Mouse (Mus musculus): ENCODE data around the gene Prdm11. TPM values are rescaled to one million over a fixed set of nuclear protein-coding genes. Genes with fewer than 3 reads are reported as not detected.
A peak's percentile ranks its signal among the peaks of the same experiment; 100 is the strongest.

Prdm11 gene
- total and polyA plus RNA-seq, 2 experiments from 2014 or later = 3.5 to 14.9 TPM

- 45% methylated on average over 6 of the region's 6 CpGs for WGBS
- Histone ChIP-seq H3K27me3 (ENCODE audit: insufficient read depth, low read length) (no peaks in the 10 kb centered on the region), H3K4me1 (ENCODE audit: insufficient read depth, low read length) (peaks cover 28% of the 10 kb centered on the region), H3K36me3 (ENCODE audit: insufficient read depth, low read length) (no peaks in the 10 kb centered on the region), H3K4me3 (ENCODE audit: low read length) (no peak overlapping the region), H3K9ac (replicated peaks; ENCODE audit: low read length) (no peak overlapping the region), H3K4me2 (ENCODE audit: low read depth, low read length) (no peak overlapping the region), H3K9me3 (ENCODE audit: low read length) (no peaks in the 10 kb centered on the region), H3K27ac (peak overlapping the region; percentile 42; the same call in 1 of the 2 replicates)
- DNase-seq (ENCODE audit: low spot score) (peak; percentile 75), ATAC-seq (peak; percentile 39)
- no peak for TF ChIP-seq CTCF (IDR thresholded peaks at IDR 0.05; ENCODE audit: low read depth)
These were observed 15.9 kb downstream of the Prdm11 start for GRCm38 (mm10) chr2:93030101-93030500.

- H3K27me3 ChIP-seq (ENCODE audit: insufficient read depth, low read length) = no peaks in the 10 kb centered on the region
- H3K4me3 ChIP-seq (ENCODE audit: low read length) = no peak overlapping the region
- WGBS = 26% methylated on average over 14 of the region's 14 CpGs
- H3K9ac ChIP-seq (replicated peaks; ENCODE audit: low read length) = no peak overlapping the region
- no peaks in the 10 kb centered on the region for H3K36me3 ChIP-seq (ENCODE audit: insufficient read depth, low read length)
- ATAC-seq (peak; percentile 28), DNase-seq (ENCODE audit: low spot score) (peak; percentile 54)
- H3K9me3 ChIP-seq (ENCODE audit: low read length) = no peaks in the 10 kb centered on the region
- 0 out of 2 replicates have a peak overlapping the region, but pooled peaks have one; percentile 8 for H3K4me2 ChIP-seq (ENCODE audit: low read depth, low read length)
- peak; percentile 36 for TF ChIP-seq CTCF (IDR thresholded peaks at IDR 0.05; ENCODE audit: low read depth)
- peak overlapping the region; percentile 51 for H3K27ac ChIP-seq
- H3K4me1 ChIP-seq (ENCODE audit: insufficient read depth, low read length) = peaks cover 28% of the 10 kb centered on the region
These were observed 16.5 kb downstream of the Prdm11 start for GRCm38 (mm10) chr2:93029267-93030060.

- H3K4me2 ChIP-seq (ENCODE audit: low read depth, low read length) = 0 out of 2 replicates have a peak overlapping the region, but pooled peaks have one; percentile 8
- ATAC-seq = no peak
- WGBS = 73% methylated on average over 6 of the region's 6 CpGs
These were observed 17.1 kb downstream of the Prdm11 start for GRCm38 (mm10) chr2:93028865-93029264.

DNA sequence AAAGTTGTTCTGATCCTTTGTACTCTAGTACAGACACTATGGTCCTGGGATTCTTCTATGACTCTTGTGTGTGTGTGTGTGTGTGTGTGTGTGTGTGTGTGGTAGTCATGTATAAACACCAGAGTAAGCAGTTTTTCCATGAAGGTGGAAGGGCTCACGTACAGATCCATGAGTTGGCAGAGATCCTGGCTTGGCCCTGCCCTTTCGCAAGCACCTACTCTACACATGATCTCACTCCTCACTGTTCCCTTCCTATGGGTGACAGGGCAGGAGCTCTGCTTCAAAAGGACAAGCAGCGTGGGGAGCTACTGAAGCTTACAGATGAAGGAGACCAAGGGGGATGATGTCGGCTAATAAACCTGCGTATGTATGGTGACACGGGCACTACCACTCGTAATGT lies 18.3 kb downstream of the Prdm11 start:
- ATAC-seq (no peak), DNase-seq (ENCODE audit: low spot score) (no peak)
- 88% methylated on average over 7 of the region's 7 CpGs for WGBS
- no peaks in the 10 kb centered on the region for H3K9me3 ChIP-seq (ENCODE audit: low read length)
- no peak overlapping the region for H3K9ac ChIP-seq (replicated peaks; ENCODE audit: low read length)
- no peak overlapping the region for H3K4me3 ChIP-seq (ENCODE audit: low read length)
- TF ChIP-seq CTCF (IDR thresholded peaks at IDR 0.05; ENCODE audit: low read depth) = no peak
- H3K27ac ChIP-seq = no peak overlapping the region
- no peak overlapping the region for H3K4me2 ChIP-seq (ENCODE audit: low read depth, low read length)
- peaks cover 20% of the 10 kb centered on the region for H3K4me1 ChIP-seq (ENCODE audit: insufficient read depth, low read length)
- H3K27me3 ChIP-seq (ENCODE audit: insufficient read depth, low read length) = no peaks in the 10 kb centered on the region
- H3K36me3 ChIP-seq (ENCODE audit: insufficient read depth, low read length) = no peaks in the 10 kb centered on the region

More at GRCm38 (mm10) chr2:93028865-93029264, 17.1 kb downstream of the Prdm11 start:
- DNase-seq (ENCODE audit: low spot score) = no peak
- H3K9ac ChIP-seq (replicated peaks; ENCODE audit: low read length) = no peak overlapping the region
- no peaks in the 10 kb centered on the region for H3K36me3 ChIP-seq (ENCODE audit: insufficient read depth, low read length)
- no peak overlapping the region for H3K4me3 ChIP-seq (ENCODE audit: low read length)
- H3K9me3 ChIP-seq (ENCODE audit: low read length) = no peaks in the 10 kb centered on the region
- H3K4me1 ChIP-seq (ENCODE audit: insufficient read depth, low read length) = peaks cover 28% of the 10 kb centered on the region
- H3K27ac ChIP-seq = peak overlapping the region; percentile 51
- peak; percentile 39 for TF ChIP-seq CTCF (IDR thresholded peaks at IDR 0.05; ENCODE audit: low read depth)
- H3K27me3 ChIP-seq (ENCODE audit: insufficient read depth, low read length) = no peaks in the 10 kb centered on the region

- no peaks in the 10 kb centered on the region for H3K9me3 ChIP-seq (ENCODE audit: low read length)
- no peak overlapping the region for H3K4me2 ChIP-seq (ENCODE audit: low read depth, low read length)
- no peak overlapping the region for H3K9ac ChIP-seq (replicated peaks; ENCODE audit: low read length)
- no peaks in the 10 kb centered on the region for H3K36me3 ChIP-seq (ENCODE audit: insufficient read depth, low read length)
- 78% methylated on average over 3 of the region's 3 CpGs for WGBS
- peaks cover 8% of the 10 kb centered on the region; the same call in 1 of the 2 replicates for H3K4me1 ChIP-seq (ENCODE audit: insufficient read depth, low read length)
- no peak overlapping the region for H3K4me3 ChIP-seq (ENCODE audit: low read length)
- H3K27me3 ChIP-seq (ENCODE audit: insufficient read depth, low read length) = no peaks in the 10 kb centered on the region
- no peak for ATAC-seq
- TF ChIP-seq CTCF (IDR thresholded peaks at IDR 0.05; ENCODE audit: low read depth) = no peak
- no peak for DNase-seq (ENCODE audit: low spot score)
- no peak overlapping the region for H3K27ac ChIP-seq
These were observed 21.5 kb downstream of the Prdm11 start for GRCm38 (mm10) chr2:93024431-93024830.

DNA sequence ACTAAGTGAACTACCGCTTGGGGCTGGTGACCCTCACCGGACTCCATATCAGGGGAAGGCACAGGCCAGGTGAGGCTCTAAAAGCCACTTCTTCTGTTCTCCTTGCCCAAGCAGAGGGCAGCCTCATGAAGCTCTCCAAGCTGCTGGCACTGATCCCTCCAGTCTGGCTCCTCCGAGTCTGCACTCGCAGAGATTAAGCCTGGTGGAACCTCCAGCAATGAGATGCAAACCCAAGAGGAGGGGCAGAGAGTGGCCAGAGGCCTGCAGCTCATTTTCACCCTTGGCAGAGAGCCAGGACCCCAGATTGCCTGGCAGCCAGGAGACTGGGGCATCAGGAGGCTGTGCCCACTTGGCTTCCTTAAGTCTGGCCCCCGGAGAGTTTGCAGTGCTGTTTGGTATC lies 27.1 kb downstream of the Prdm11 start:
- H3K27me3 ChIP-seq (ENCODE audit: insufficient read depth, low read length) = no peaks in the 10 kb centered on the region
- no peak overlapping the region for H3K4me3 ChIP-seq (ENCODE audit: low read length)
- no peaks in the 10 kb centered on the region for H3K36me3 ChIP-seq (ENCODE audit: insufficient read depth, low read length)
- H3K9ac ChIP-seq (replicated peaks; ENCODE audit: low read length) = no peak overlapping the region
- DNase-seq (ENCODE audit: low spot score) (peak; percentile 84), ATAC-seq (peak; percentile 43; the same call in 1 of the 2 replicates)
- peak overlapping the region; percentile 27; the same call in 1 of the 2 replicates for H3K27ac ChIP-seq
- H3K4me1 ChIP-seq (ENCODE audit: insufficient read depth, low read length) = peaks cover 13% of the 10 kb centered on the region; the same call in 1 of the 2 replicates
- no peak for TF ChIP-seq CTCF (IDR thresholded peaks at IDR 0.05; ENCODE audit: low read depth)
- WGBS = 47% methylated on average over 5 of the region's 5 CpGs
- H3K4me2 ChIP-seq (ENCODE audit: low read depth, low read length) = no peak overlapping the region
- no peaks in the 10 kb centered on the region for H3K9me3 ChIP-seq (ENCODE audit: low read length)

GRCm38 (mm10) chr2:93017151-93017550 lies 28.8 kb downstream of the Prdm11 start:
- Histone ChIP-seq H3K4me3 (ENCODE audit: low read length) (no peak overlapping the region), H3K27ac (no peak overlapping the region), H3K9ac (replicated peaks; ENCODE audit: low read length) (no peak overlapping the region), H3K9me3 (ENCODE audit: low read length) (no peaks in the 10 kb centered on the region), H3K4me1 (ENCODE audit: insufficient read depth, low read length) (peaks cover 14% of the 10 kb centered on the region; the same call in 1 of the 2 replicates), H3K36me3 (ENCODE audit: insufficient read depth, low read length) (no peaks in the 10 kb centered on the region), H3K27me3 (ENCODE audit: insufficient read depth, low read length) (no peaks in the 10 kb centered on the region), H3K4me2 (ENCODE audit: low read depth, low read length) (no peak overlapping the region)
- DNase-seq (ENCODE audit: low spot score) (no peak), ATAC-seq (no peak)
- 81% methylated on average over 8 of the region's 8 CpGs for WGBS
- no peak for TF ChIP-seq CTCF (IDR thresholded peaks at IDR 0.05; ENCODE audit: low read depth)

Measured in hindbrain, postnatal 0 days (tissue).